Mouse (Mus musculus): ENCODE measurements around the gene Zfp784.

DNA sequence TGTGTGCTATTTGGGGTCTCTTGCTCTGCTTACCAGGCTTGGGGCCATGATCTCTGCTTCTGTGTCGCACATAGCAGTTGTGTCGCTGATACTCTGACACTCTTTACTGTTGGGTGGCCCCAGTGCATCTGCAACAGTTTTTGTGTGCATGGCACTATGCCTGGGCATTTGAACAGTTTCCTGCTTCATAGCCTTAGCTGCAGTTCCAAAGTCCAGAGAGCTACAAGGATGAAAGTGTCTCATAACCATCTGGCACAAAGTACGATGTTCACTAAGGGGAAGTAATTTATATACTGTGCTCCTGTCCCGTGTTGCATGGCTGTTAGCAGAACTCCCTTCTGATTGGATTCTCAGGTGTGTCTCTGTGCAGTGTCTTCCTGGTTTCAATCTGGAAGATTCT lies 49.6 kb upstream of the Zfp784 start:
- TF ChIP-seq CEBPB (IDR thresholded peaks at IDR 0.05; ENCODE audit: insufficient read depth, poor library complexity, severe bottlenecking) (no peak), POLR2A (IDR thresholded peaks at IDR 0.05; ENCODE audit: insufficient read length, low read depth) (no peak), MYOD1 (IDR thresholded peaks at IDR 0.05; ENCODE audit: control insufficient read depth in 1 of 3, insufficient read length in 2 of 3, low read depth in 2 of 3) (no peak)

All from myocyte (in vitro differentiated cells).